Mouse (Mus musculus) ovary, postnatal 14 days (tissue): ENCODE results near the gene Plekha4.
"Not testable (repeated sequence)": the region's sequence is repeated elsewhere in the genome, so short reads cannot be mapped to it uniquely, and the experiment has no call there.

Experiments
- DNase-seq: peaks from one replicate; pipeline ENCODE4 v3.0.0; 2022; ENCODE audit warnings: low spot score

Gene Plekha4

GRCm38 (mm10) chr7:45509181-45509882, 16.8 kb upstream of the Plekha4 start:
- DNase-seq = no peak

- DNase-seq = peak; percentile 83
Measured at GRCm38 (mm10) chr7:45509912-45510787, 16.0 kb upstream of the Plekha4 start, which contains the start of gene Nucb1. Gene Nucb1, minus strand, starts transcription at chr7:45510406.

GRCm38 (mm10) chr7:45514411-45514810, 11.7 kb upstream of the Plekha4 start:
- DNase-seq = no peak

GRCm38 (mm10) chr7:45515436-45515835, 10.7 kb upstream of the Plekha4 start:
- no peak for DNase-seq

GRCm38 (mm10) chr7:45516846-45517245, 9.3 kb upstream of the Plekha4 start:
- not testable (repeated sequence) for DNase-seq

- no peak for DNase-seq
Measured at GRCm38 (mm10) chr7:45518618-45519017, 7.5 kb upstream of the Plekha4 start.

DNA sequence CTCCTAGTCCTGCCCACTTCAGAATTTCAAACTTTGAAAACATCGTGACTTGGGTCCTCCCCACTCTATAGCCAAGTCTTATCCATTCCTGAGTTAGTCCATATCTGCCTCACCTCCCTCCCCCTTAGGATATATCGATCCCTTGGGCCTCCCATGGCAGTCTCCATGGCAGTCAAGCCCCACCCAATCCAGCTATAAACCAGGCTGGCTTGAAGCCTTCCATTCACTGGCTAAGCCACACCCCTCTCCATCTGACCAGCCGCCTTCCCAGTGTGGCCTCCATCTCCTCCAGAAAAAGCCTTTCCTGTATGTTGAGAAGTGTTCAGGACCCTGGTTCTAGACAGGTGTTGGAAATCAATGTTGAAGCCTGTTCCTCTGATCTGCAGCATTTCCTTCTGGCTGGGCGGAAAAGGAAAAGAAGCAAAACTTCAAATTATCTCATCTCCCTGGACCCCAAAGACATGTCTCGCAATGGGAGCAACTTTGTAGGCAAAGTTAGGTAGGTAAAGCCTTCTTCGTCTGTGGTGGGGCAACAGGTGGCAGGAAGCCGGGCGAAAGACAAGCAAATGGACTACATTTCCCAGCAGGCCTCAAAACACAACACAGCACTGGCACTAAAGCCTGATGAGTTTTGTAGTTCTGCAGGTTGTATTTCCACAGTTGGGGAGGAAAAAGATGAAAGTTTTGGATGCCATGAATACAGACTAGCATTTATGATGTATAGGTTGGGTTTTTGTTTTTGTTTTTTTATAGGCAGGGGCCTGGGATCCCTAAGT, 6.6 kb upstream of the Plekha4 start:
- DNase-seq = no peak

DNA sequence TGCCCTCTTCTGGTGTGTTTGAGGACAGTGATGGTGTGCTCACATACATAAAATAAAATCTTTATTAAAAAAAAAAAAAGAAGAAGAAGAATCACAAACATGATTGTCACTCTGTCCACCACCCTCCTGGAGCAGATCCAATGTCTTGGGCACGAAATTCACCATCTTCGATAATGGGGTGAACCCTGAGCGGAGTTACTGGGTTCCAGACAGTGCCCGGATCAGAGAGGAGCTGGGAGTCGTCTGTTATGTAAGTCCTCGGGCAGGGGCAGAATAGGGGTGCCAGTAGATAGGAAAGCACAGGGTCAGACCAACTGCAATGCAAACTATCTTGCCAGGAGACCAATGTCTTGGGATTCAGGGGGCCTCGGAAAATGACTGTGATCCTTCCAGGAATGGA, 5.5 kb upstream of the Plekha4 start:
- DNase-seq = no peak

DNA sequence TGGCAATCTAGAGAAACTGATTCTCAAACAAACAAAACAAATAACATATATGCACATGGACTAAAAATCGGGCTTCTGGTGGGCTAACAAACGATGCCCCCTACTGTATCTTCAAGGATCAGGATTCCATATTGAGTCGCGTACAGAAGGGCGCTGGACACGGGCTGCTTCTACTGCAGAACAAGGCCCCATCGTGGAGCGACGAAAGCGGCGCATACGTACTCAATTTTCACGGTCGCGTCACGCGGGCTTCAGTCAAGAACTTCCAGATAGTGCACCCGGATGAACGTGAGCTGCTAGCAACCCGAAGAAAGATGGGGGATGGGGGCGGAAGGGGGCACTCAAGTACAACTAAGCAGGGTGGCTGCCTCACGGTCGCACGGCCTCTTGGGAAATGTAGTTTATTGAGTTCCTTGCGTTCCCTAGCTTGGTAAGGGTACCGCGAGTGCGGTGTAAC, 4.4 kb upstream of the Plekha4 start:
- DNase-seq = peak; percentile 77

GRCm38 (mm10) chr7:45522194-45522752, 3.9 kb upstream of the Plekha4 start:
- DNase-seq = no peak

- DNase-seq = no peak
Measured at GRCm38 (mm10) chr7:45522957-45523676, 3.0 kb upstream of the Plekha4 start.

DNA sequence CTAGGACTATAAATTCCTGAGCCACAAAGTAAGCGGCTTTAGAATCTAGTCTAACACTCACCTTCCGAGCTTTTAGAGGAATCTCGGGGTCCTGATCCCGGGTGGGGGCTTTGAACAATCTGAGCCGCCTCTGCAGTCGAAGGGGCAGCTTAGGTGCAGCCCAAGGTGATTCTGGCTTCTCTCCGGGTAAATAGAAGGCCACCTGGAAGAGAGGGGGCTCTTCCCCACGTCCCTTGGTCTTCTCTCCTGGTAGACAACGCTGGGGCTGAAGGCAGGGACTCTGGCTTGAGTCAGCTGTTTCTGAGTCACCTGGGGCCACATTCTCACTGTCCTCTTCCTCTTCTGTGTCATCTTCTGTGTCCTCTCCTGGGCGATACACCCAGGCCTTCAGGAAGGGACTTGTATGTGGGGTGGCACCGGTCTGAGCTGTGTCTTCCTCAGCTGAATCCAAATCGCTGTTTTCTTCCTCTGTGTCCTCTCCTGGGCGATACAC, 2.4 kb upstream of the Plekha4 start:
- no peak for DNase-seq

GRCm38 (mm10) chr7:45524841-45525621, 1.1 kb upstream of the Plekha4 start:
- no peak for DNase-seq

GRCm38 (mm10) chr7:45526474-45527120, 467 bp downstream of the Plekha4 start:
- no peak for DNase-seq

DNA sequence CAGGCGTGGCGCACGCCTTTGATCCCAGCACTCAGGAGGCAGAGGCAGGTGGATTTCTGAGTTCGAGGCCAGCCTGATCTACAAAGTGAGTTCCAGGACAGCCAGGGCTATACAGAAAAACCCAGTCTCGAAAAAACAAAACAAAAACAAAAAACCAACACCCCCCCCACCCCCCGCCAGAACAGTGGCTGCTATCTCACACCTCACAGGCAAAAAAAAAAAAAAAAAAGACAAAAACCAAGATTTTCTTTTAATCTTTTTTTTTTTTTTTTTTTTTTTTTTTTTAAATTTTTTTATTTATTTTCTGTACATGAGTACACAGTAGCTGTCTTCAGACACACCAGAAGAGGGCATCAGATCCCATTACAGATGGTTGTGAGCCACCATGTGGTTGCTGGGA, 1.0 kb downstream of the Plekha4 start:
- DNase-seq = not testable (repeated sequence)

- DNase-seq = no peak
Measured at GRCm38 (mm10) chr7:45529461-45529860, 3.3 kb downstream of the Plekha4 start.

- no peak for DNase-seq
Measured at GRCm38 (mm10) chr7:45530643-45531042, 4.5 kb downstream of the Plekha4 start.

DNA sequence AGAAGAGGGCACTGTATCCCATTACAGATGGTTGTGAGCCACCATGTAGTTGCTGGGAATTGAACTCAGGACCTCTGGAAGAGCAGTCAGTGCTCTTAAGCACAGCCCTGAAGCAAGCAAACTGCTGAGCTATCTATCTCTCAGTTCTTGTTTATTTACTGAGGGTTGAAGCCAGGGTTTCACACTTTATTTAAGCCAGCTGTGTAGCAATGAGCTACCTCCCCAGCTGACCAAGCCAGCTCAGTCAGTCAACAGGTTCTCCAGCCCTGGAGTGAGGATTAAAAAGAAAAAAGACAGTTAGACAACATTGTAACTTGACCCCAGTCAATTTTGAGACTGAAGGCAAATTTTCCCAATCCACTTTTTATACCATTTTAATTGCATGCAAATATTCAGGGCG, 9.5 kb downstream of the Plekha4 start:
- no peak for DNase-seq

- DNase-seq = no peak
Measured at GRCm38 (mm10) chr7:45537602-45538001, 11.5 kb downstream of the Plekha4 start.
